ENCODE assay signal across 15 mouse cellular contexts in the genomic region with DNA sequence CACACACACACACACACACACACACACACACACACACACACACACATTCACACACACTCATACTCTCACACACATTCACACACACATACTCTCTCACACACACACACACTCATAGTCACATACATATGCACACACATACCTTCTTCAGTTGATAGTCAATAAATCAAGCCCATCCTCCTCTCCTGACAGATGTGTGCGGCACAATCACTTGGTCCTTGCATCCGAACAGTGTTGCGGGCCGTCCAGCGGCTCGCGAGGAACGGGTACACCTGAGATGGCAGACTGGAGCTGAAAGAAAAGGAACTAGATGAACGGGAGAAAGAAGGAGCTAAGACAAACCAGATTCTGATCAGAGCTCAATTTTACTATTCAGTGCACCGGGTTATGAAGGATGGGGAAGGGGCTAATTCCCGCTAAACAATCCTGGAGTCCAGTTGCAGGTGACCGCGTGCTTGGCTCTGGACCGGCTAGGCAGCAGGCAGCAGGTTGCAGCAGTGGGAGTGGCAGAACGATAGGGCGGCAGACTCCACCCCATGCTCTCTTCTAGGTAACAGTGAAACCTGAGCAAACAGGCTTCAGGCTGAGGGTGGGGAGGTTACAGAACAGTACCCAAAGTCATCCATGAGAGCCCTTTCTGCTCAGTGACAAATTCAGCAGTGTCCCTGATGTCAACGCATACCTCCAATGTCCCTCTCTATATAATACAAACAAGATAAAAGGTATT.
A peak's percentile ranks its signal among the peaks of the same experiment; 100 is the strongest.
DNase-seq lines count a peak whose midpoint lies in the region; ATAC-seq lines count a peak whose summit lies in the region.
"Had no signal": no experiment of that assay in that cellular context is flagged by ENCODE, and none has a peak within 500 bp of the region (broad histone marks: within the 10 kb centered on the region; RNA-seq: fewer than 3 reads in every experiment).

No protein-coding gene starts in this region.

- H3K9ac ChIP-seq in stomach, embryonic 14.5 days (replicated peaks; ENCODE audit: low read depth, low read length): no peak overlapping the region
- H3K9ac ChIP-seq: liver, embryonic 15.5 days had no signal

- 65% methylated on average over 17 of the region's 17 CpGs for WGBS in stomach, embryonic 14.5 days

- no peaks in the 10 kb centered on the region for H3K4me1 ChIP-seq in stomach, embryonic 14.5 days (ENCODE audit: control insufficient read depth, insufficient read depth, low read length)
- H3K4me1 ChIP-seq: forebrain, embryonic 10.5 days; liver, embryonic 15.5 days had no signal

- no peak overlapping the region for H3K4me3 ChIP-seq in stomach, embryonic 14.5 days (ENCODE audit: low read depth, low read length)
- H3K4me3 ChIP-seq: forebrain, embryonic 10.5 days; liver, embryonic 15.5 days had no signal

- H3K27me3 ChIP-seq in stomach, embryonic 14.5 days (ENCODE audit: control insufficient read depth, insufficient read depth, low read length): no peaks in the 10 kb centered on the region
- H3K27me3 ChIP-seq: liver, embryonic 15.5 days had no signal

- H3K36me3 ChIP-seq in stomach, embryonic 14.5 days (ENCODE audit: control insufficient read depth, insufficient read depth, low read length): no peaks in the 10 kb centered on the region
- H3K36me3 ChIP-seq: forebrain, embryonic 10.5 days; liver, embryonic 15.5 days had no signal

- no peak overlapping the region for H3K27ac ChIP-seq in stomach, embryonic 14.5 days (ENCODE audit: low read length)
- H3K27ac ChIP-seq: forebrain, embryonic 10.5 days; liver, embryonic 15.5 days had no signal

- peak; percentile 75 for DNase-seq in heart, adult 11 months
- DNase-seq in heart, adult 9 months (ENCODE audit: low spot score in 2 of 2): no peak
- DNase-seq in kidney, adult 11 months: peak; percentile 51
- peak; percentile 40 to 63 for DNase-seq in kidney, postnatal 25 days
- DNase-seq in right cerebral cortex, postnatal 25 days: no peak
- no peak for DNase-seq in layer of hippocampus, postnatal 36 days
- DNase-seq in cerebellum, postnatal 25 days: no peak
- DNase-seq: adrenal gland, adult 2 months; cerebellum, adult 9-10 months; heart, postnatal 4 days; midbrain, embryonic 14.5 days; spleen, adult 18-20 months had no signal

- no peaks in the 10 kb centered on the region for H3K9me3 ChIP-seq in stomach, embryonic 14.5 days (ENCODE audit: control insufficient read depth, low read depth, low read length)
- H3K9me3 ChIP-seq: forebrain, embryonic 10.5 days; liver, embryonic 15.5 days had no signal

- peak; percentile 79; the same call in 1 of the 2 replicates for ATAC-seq in stomach, embryonic 14.5 days (ENCODE audit: insufficient number of reproducible peaks, insufficient read depth, low FRiP score, low read depth)

- 0 out of 2 replicates have a peak overlapping the region, but pooled peaks have one; percentile 3 for H3K4me2 ChIP-seq in stomach, embryonic 14.5 days (replicated peaks; ENCODE audit: low read depth, low read length)
- H3K4me2 ChIP-seq: liver, embryonic 15.5 days had no signal

Comparison
In these comparisons a context has a peak if more than half of its experiments do, and no peak if none do; other contexts are left out.
1. DNase-seq: peak in heart, adult 11 months (single experiment), kidney, adult 11 months (single experiment) and kidney, postnatal 25 days (2 of 2); none in heart, adult 9 months (0 of 2), right cerebral cortex, postnatal 25 days (single experiment), layer of hippocampus, postnatal 36 days (0 of 2) and cerebellum, postnatal 25 days (0 of 2).